Mouse (Mus musculus): Measurements from ENCODE around the gene Hpse. TPM values are rescaled to one million over a fixed set of nuclear protein-coding genes. Genes with fewer than 3 reads are reported as not detected.

Gene Hpse
- polyA plus RNA-seq, 1 experiment, result 2.5 TPM

DNA sequence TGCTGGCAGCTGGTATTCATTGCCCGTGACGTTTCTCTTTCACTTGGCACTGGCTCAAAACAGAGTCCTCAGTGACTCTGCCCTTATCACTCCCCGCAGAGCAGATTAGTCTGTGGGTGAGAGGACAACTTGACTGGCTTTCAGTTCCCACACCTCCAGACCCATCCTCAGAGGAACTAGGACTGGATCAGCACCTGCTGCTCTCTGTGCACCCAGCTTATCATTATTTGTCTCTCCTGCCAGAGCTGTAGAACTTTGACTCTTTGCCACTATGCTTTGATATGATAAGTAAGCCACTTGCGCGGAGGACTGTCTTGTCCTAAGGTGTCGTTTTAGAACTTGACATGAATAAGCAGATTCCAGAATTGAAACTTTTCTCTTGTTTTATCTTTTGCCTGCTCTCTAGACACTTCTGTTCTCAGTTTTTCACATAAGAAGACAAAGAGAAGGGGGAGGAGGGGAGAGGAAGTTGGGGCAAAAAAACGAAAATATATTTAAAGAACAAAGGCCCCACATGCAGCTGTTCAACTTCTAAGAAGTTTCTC, 75.5 kb downstream of the Hpse start:
- DNase-seq (ENCODE audit: extremely low spot score in 1 of 2, low spot score in 1 of 2), result no peak

- peak; percentile 29 to 52 for DNase-seq (ENCODE audit: extremely low spot score in 1 of 2, low spot score in 1 of 2)
Observed at GRCm38 (mm10) chr5:100643253-100643990, 76.1 kb downstream of the Hpse start.

GRCm38 (mm10) chr5:100642316-100642715, 77.2 kb downstream of the Hpse start:
- DNase-seq (ENCODE audit: extremely low spot score in 1 of 2, low spot score in 1 of 2), result no peak

- DNase-seq (ENCODE audit: extremely low spot score in 1 of 2, low spot score in 1 of 2), result no peak
Observed at GRCm38 (mm10) chr5:100638483-100638882, 81.0 kb downstream of the Hpse start.

DNA sequence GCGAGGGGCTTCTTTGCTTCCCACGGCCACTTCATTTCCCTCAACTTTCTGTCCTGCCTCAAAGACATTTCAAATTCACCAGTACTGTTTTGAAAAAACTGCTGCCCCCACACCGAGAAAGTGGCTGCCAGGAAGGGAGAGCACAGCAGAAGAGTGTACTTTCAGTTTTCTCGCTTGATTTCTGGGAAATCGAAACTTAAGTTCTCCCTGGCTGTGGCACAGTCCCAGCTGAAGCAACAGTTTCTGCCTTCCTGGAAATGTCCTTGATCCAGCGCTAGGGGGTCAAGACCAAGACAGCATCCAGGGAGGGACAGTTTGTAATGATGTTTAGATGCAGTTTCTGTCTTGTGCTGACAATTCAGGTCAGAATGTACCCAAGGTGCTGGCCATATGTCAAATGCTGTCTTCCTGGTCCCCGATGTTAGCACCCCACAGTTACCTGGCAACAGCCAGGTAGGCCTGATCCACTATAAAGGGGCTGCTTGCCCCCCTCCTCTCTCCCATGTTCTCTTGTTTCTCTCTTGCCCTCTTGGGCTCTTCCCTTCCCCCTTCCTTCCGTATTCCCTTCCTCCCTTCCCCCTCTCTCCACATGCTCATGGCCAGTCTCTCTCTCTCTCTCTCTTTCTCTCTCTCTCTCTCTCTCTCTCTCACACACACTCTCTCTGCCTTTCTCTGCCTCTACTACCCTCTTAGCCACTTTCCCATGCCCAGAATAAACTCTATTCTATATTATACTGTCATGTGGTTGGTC, 82.5 kb downstream of the Hpse start:
- peak in 1 of 2 experiments; percentile 25 for DNase-seq (ENCODE audit: extremely low spot score in 1 of 2, low spot score in 1 of 2)

- DNase-seq (ENCODE audit: extremely low spot score in 1 of 2, low spot score in 1 of 2), result no peak
Observed at GRCm38 (mm10) chr5:100635908-100636307, 83.6 kb downstream of the Hpse start.

- no peak for DNase-seq (ENCODE audit: extremely low spot score in 1 of 2, low spot score in 1 of 2)
Observed at GRCm38 (mm10) chr5:100634885-100635478, 84.5 kb downstream of the Hpse start.

- DNase-seq (ENCODE audit: extremely low spot score in 1 of 2, low spot score in 1 of 2), result no peak
Observed at GRCm38 (mm10) chr5:100632540-100633129, 86.9 kb downstream of the Hpse start.

Other genes starting within 250 kb of the Hpse start
- gene Lin54, start 219.1 kb downstream of the Hpse start, polyA plus RNA-seq (2012; rRNA removed), result 6.4 and 7.9 TPM in 2 replicates
- 76.6 and 83.9 TPM in 2 replicates for gene Cops4, start 201.4 kb downstream of the Hpse start, polyA plus RNA-seq (2012; rRNA removed)
- gene Plac8, start 147.5 kb downstream of the Hpse start, polyA plus RNA-seq (2012; rRNA removed), result 6.7 and 12.0 TPM in 2 replicates
- 137 and 149 TPM in 2 replicates for gene Coq2, start 44.6 kb downstream of the Hpse start, polyA plus RNA-seq (2012; rRNA removed)
- gene Helq, start 78.9 kb upstream of the Hpse start, polyA plus RNA-seq (2012; rRNA removed), result 37.6 and 38.1 TPM in 2 replicates
- gene Mrps18c, start 78.9 kb upstream of the Hpse start, polyA plus RNA-seq (2012; rRNA removed), result 46.7 and 48.2 TPM in 2 replicates
- gene Abraxas1, start 101.2 kb upstream of the Hpse start, polyA plus RNA-seq (2012; rRNA removed), result 8.4 and 8.9 TPM in 2 replicates
- gene Gpat3, start 126.0 kb upstream of the Hpse start, polyA plus RNA-seq (2012; rRNA removed), result 1.4 and 1.8 TPM in 2 replicates